Mouse (Mus musculus) midbrain, embryonic 12.5 days (tissue): ENCODE results near the gene Fam162a. TPM values are rescaled to one million over a fixed set of nuclear protein-coding genes. Genes with fewer than 3 reads are reported as not detected.
"Not testable (repeated sequence)": the region's sequence is repeated elsewhere in the genome, so short reads cannot be mapped to it uniquely, and the experiment has no call there.

Experiments
- ATAC-seq: fragments of 200-750 bp; cut with Nextera tagmentation; 2 replicates; pipeline ENCODE4 v1.8.0; 2017; ENCODE audit warnings: low read depth, moderate TSS enrichment, moderate library complexity; ENCODE audit not compliant: low FRiP score
- H3K27ac ChIP-seq: fragments of 300-500 bp; sonication (generic); replicated peaks from 2 replicates; pipeline ENCODE4 v1.5.1; 2016; ENCODE audit warnings: mild to moderate bottlenecking
- H3K27me3 ChIP-seq: fragments of 300-500 bp; sonication (generic); 2 replicates; pipeline ENCODE4 v1.6.1; 2016; ENCODE audit warnings: mild to moderate bottlenecking
- H3K36me3 ChIP-seq: fragments of 300-500 bp; sonication (generic); 2 replicates; pipeline ENCODE4 v1.6.1; 2016
- H3K4me1 ChIP-seq: fragments of 300-500 bp; sonication (generic); 2 replicates; pipeline ENCODE4 v1.6.1; 2016
- H3K4me2 ChIP-seq: fragments of 300-500 bp; sonication (generic); replicated peaks from 2 replicates; pipeline ENCODE4 v1.6.1; 2016; ENCODE audit warnings: mild to moderate bottlenecking, moderate library complexity
- H3K4me3 ChIP-seq: fragments of 300-500 bp; sonication (generic); 2 replicates; pipeline ENCODE4 v1.5.1; 2016; ENCODE audit warnings: mild to moderate bottlenecking
- H3K9ac ChIP-seq: fragments of 300-500 bp; sonication (generic); replicated peaks from 2 replicates; pipeline ENCODE4 v1.6.1; 2016; ENCODE audit warnings: mild to moderate bottlenecking, moderate library complexity
- H3K9me3 ChIP-seq: fragments of 300-500 bp; sonication (generic); 2 replicates; pipeline ENCODE4 v1.6.1; 2016; ENCODE audit warnings: mild to moderate bottlenecking
- WGBS: fragments of 180-500 bp; shearing (Covaris S2); methylation state at CpG from one replicate; pipeline ENCODE4 v1.1.7; 2016; 5-methylcytosine and 5-hydroxymethylcytosine counted together
- polyA plus RNA-seq: library from polyadenylated mRNA; unstranded; fragments of >200 nt; fragmentation: Nextera tagmentation; extraction: Ambion mirVana; gene quantifications from 2 replicates; pipeline ENCODE4 v1.2.1, GENCODE M21; 2016

Gene Fam162a
- polyA plus RNA-seq, 1 experiment from 2014 or later = 183 TPM

- Histone ChIP-seq H3K4me3 (no peak overlapping the region), H3K27ac (no peak overlapping the region), H3K4me1 (no peaks in the 10 kb centered on the region), H3K4me2 (no peak overlapping the region), H3K27me3 (no peaks in the 10 kb centered on the region), H3K36me3 (peaks cover 24% of the 10 kb centered on the region), H3K9ac (no peak overlapping the region), H3K9me3 (no peaks in the 10 kb centered on the region)
- WGBS = 94% methylated on average over 8 of the region's 8 CpGs
- no peak for ATAC-seq
These were observed 16.5 kb downstream of the Fam162a start for GRCm38 (mm10) chr16:36054920-36055319.

GRCm38 (mm10) chr16:36053524-36054275 is 17.7 kb downstream of the Fam162a start:
- Histone ChIP-seq H3K27ac (no peak overlapping the region), H3K4me1 (no peaks in the 10 kb centered on the region), H3K4me2 (no peak overlapping the region), H3K4me3 (no peak overlapping the region), H3K9me3 (no peaks in the 10 kb centered on the region), H3K9ac (no peak overlapping the region), H3K27me3 (no peaks in the 10 kb centered on the region), H3K36me3 (peaks cover 36% of the 10 kb centered on the region)
- no peak for ATAC-seq
- WGBS = 89% methylated on average over 6 of the region's 6 CpGs

- WGBS = 91% methylated on average over 6 of the region's 6 CpGs
- Histone ChIP-seq H3K27me3 (no peaks in the 10 kb centered on the region), H3K4me1 (no peaks in the 10 kb centered on the region), H3K9me3 (no peaks in the 10 kb centered on the region), H3K4me2 (no peak overlapping the region), H3K36me3 (peaks cover 57% of the 10 kb centered on the region), H3K4me3 (no peak overlapping the region), H3K9ac (no peak overlapping the region), H3K27ac (no peak overlapping the region)
- ATAC-seq = no peak
These were observed 19.9 kb downstream of the Fam162a start for GRCm38 (mm10) chr16:36051491-36051890.

GRCm38 (mm10) chr16:36047538-36047937 is 23.9 kb downstream of the Fam162a start:
- H3K27me3 ChIP-seq = no peaks in the 10 kb centered on the region
- no peak overlapping the region for H3K4me3 ChIP-seq
- no peak for ATAC-seq
- WGBS = 92% methylated on average over 4 of the region's 4 CpGs
- H3K36me3 ChIP-seq = peaks cover 71% of the 10 kb centered on the region
- no peak overlapping the region for H3K4me2 ChIP-seq
- H3K9me3 ChIP-seq = no peaks in the 10 kb centered on the region
- peaks cover 2% of the 10 kb centered on the region; the same call in 1 of the 2 replicates for H3K4me1 ChIP-seq
- no peak overlapping the region for H3K9ac ChIP-seq
- H3K27ac ChIP-seq = no peak overlapping the region

GRCm38 (mm10) chr16:36043964-36044363 is 27.4 kb downstream of the Fam162a start:
- no peak overlapping the region for H3K27ac ChIP-seq
- peaks cover 41% of the 10 kb centered on the region for H3K36me3 ChIP-seq
- H3K9me3 ChIP-seq = no peaks in the 10 kb centered on the region
- H3K4me2 ChIP-seq = no peak overlapping the region
- no peak for ATAC-seq
- peaks cover 13% of the 10 kb centered on the region for H3K4me1 ChIP-seq
- no peaks in the 10 kb centered on the region for H3K27me3 ChIP-seq
- H3K4me3 ChIP-seq = no peak overlapping the region
- no peak overlapping the region for H3K9ac ChIP-seq
- WGBS = 91% methylated on average over 4 of the region's 4 CpGs

GRCm38 (mm10) chr16:36043073-36043472 is 28.3 kb downstream of the Fam162a start:
- peaks cover 32% of the 10 kb centered on the region for H3K36me3 ChIP-seq
- no peak overlapping the region for H3K4me3 ChIP-seq
- no peak for ATAC-seq
- H3K27ac ChIP-seq = no peak overlapping the region
- H3K27me3 ChIP-seq = no peaks in the 10 kb centered on the region
- WGBS = 87% methylated on average over 10 of the region's 10 CpGs
- H3K4me1 ChIP-seq = peaks cover 13% of the 10 kb centered on the region
- no peak overlapping the region for H3K4me2 ChIP-seq
- H3K9ac ChIP-seq = no peak overlapping the region
- H3K9me3 ChIP-seq = no peaks in the 10 kb centered on the region

- H3K4me1 ChIP-seq = peaks cover 13% of the 10 kb centered on the region
These were observed 29.8 kb downstream of the Fam162a start for GRCm38 (mm10) chr16:36041625-36042020.

GRCm38 (mm10) chr16:36040640-36041624 is 30.5 kb downstream of the Fam162a start, which contains the start of gene Wdr5b:
Wdr5b (plus strand) TSS chr16:36041190.
- H3K4me1 ChIP-seq = peaks cover 13% of the 10 kb centered on the region
- ATAC-seq = peak; percentile 95
- H3K4me2 ChIP-seq = peak within 1 kb of the TSS; percentile 80
- H3K9me3 ChIP-seq = no peaks in the 10 kb centered on the region
- 2% methylated on average over 39 of the region's 39 CpGs for WGBS
- H3K9ac ChIP-seq = peak within 1 kb of the TSS; percentile 73
- H3K27me3 ChIP-seq = no peaks in the 10 kb centered on the region
- H3K27ac ChIP-seq = peak within 1 kb of the TSS; percentile 72
- peak within 1 kb of the TSS; percentile 67 for H3K4me3 ChIP-seq
- peaks cover 18% of the 10 kb centered on the region for H3K36me3 ChIP-seq

More at GRCm38 (mm10) chr16:36041625-36042020, 29.8 kb downstream of the Fam162a start:
- H3K4me2 ChIP-seq = peak overlapping the region; percentile 80
- no peaks in the 10 kb centered on the region for H3K9me3 ChIP-seq
- peaks cover 23% of the 10 kb centered on the region for H3K36me3 ChIP-seq
- 33% methylated on average over 11 of the region's 11 CpGs for WGBS
- H3K27ac ChIP-seq = peak overlapping the region; percentile 72
- H3K9ac ChIP-seq = peak overlapping the region; percentile 73
- H3K4me3 ChIP-seq = peak overlapping the region; percentile 67
- ATAC-seq = no peak
- H3K27me3 ChIP-seq = no peaks in the 10 kb centered on the region

- H3K4me2 ChIP-seq, H3K4me3 ChIP-seq, H3K4me1 ChIP-seq, ATAC-seq, H3K9me3 ChIP-seq, H3K9ac ChIP-seq, H3K27ac ChIP-seq, H3K27me3 ChIP-seq: not testable (repeated sequence)
- 67% methylated on average over 1 of the region's 2 CpGs for WGBS
- H3K36me3 ChIP-seq = peaks cover 44% of the 10 kb centered on the region
These were observed 43.3 kb downstream of the Fam162a start for GRCm38 (mm10) chr16:36028120-36028519.

GRCm38 (mm10) chr16:36016335-36016734 is 55.1 kb downstream of the Fam162a start:
- H3K4me3 ChIP-seq = no peak overlapping the region
- no peaks in the 10 kb centered on the region for H3K27me3 ChIP-seq
- peaks cover 23% of the 10 kb centered on the region for H3K36me3 ChIP-seq
- no peak overlapping the region for H3K4me2 ChIP-seq
- no peaks in the 10 kb centered on the region for H3K4me1 ChIP-seq
- ATAC-seq = no peak
- H3K9me3 ChIP-seq = no peaks in the 10 kb centered on the region
- no peak overlapping the region for H3K9ac ChIP-seq
- WGBS = 89% methylated on average over 1 of the region's 1 CpGs
- H3K27ac ChIP-seq = no peak overlapping the region

GRCm38 (mm10) chr16:36008396-36008795 is 63.0 kb downstream of the Fam162a start:
- Histone ChIP-seq H3K4me1 (no peaks in the 10 kb centered on the region), H3K36me3 (peaks cover 16% of the 10 kb centered on the region), H3K9me3 (no peaks in the 10 kb centered on the region), H3K4me3 (no peak overlapping the region), H3K4me2 (no peak overlapping the region), H3K27ac (no peak overlapping the region), H3K9ac (no peak overlapping the region), H3K27me3 (no peaks in the 10 kb centered on the region)
- ATAC-seq = no peak
- WGBS = 93% methylated on average over 3 of the region's 3 CpGs

GRCm38 (mm10) chr16:35998852-35999251 is 72.5 kb downstream of the Fam162a start:
- H3K4me1 ChIP-seq, H3K4me2 ChIP-seq: not testable (repeated sequence)
- WGBS = 94% methylated on average over 4 of the region's 4 CpGs

More at GRCm38 (mm10) chr16:35998852-35999251, 72.5 kb downstream of the Fam162a start:
- H3K36me3 ChIP-seq = peaks cover 10% of the 10 kb centered on the region
- H3K4me3 ChIP-seq, H3K27me3 ChIP-seq, ATAC-seq, H3K27ac ChIP-seq, H3K9me3 ChIP-seq, H3K9ac ChIP-seq: not testable (repeated sequence)
